Mouse (Mus musculus) common myeloid progenitor, adult 5-6 weeks (primary cell): Measurements from ENCODE around the gene Aff1. TPM values are rescaled to one million over a fixed set of nuclear protein-coding genes. Genes with fewer than 3 reads are reported as not detected.
A peak's percentile ranks its signal among the peaks of the same experiment; 100 is the strongest.

Experiments used
- ATAC-seq: replicated peaks from 2 replicates; pipeline ENCODE4 v1.8.0; 2016; ENCODE audit warnings: low read depth, mild to moderate bottlenecking, moderate TSS enrichment, inconsistent platforms; ENCODE audit not compliant: poor library complexity, severe bottlenecking
- total RNA-seq: library from RNA; stranded (forward); fragments of 200-1000, 187-1606 nt; gene quantifications from 2 replicates; pipeline ENCODE4 v1.2.3, GENCODE M21; 2017

Gene Aff1
- total RNA-seq, 1 experiment from 2014 or later: 31.8 TPM

GRCm38 (mm10) chr5:103819674-103820073 lies 127.5 kb downstream of the Aff1 start:
- no peak for ATAC-seq

- ATAC-seq: no peak
Observed at GRCm38 (mm10) chr5:103821062-103821461, 128.9 kb downstream of the Aff1 start.

DNA sequence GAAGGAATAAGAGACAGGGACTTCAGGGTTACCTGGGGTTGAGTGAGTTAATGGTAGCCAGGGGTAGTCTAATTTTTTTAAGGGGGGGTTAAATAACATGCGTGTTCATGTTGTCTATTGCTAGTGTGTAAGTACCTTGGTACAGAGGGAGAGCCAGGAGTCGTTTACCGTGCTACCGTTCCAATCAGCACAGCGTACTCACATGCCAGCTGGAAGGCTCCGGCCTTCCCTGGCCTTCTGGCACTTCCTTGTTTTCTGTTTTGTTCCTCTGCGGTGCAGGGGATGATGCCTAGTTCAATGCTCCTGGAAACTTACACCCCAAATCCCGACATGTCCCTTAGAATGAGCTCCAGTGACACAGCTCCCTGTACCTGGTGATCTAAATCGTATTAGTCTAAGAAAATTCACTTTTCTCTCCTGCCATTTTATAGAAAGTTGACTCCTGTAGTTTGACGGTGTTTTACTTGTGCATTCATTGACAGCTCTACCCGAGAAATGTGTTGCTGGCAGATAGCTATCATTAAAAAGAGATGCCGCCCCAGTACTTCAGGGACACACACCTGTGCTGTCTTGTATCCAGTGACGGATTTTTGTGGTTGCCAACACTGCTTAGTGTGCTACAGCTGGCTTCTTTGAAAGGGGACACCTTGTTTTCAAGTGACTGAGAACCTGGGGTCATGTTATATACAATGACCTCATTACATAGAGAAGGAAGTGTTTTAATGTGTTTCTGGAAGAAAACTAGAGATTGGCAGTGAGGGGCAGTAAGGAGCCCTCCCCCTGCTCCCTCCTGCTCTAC lies 129.5 kb downstream of the Aff1 start:
- no peak for ATAC-seq

DNA sequence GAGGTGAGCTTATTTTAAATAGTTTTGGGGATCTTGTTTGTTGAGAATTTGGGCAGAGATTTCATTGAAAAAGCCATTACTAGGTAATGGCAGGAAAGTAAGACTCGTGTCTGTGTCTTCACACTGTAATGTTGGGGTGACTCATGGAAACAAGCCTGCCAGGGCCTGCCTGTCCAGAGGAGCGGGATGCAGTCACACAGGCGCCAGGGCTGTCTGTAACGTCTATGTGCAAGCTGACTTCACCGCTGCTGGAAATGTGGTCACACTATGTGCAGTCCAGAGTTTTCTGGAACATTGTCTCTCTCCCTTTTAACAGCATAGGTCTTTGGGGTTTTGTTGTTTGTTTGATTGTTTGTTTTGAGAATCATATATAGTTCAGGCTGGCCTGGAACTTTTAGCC lies 130.8 kb downstream of the Aff1 start:
- ATAC-seq: no peak

DNA sequence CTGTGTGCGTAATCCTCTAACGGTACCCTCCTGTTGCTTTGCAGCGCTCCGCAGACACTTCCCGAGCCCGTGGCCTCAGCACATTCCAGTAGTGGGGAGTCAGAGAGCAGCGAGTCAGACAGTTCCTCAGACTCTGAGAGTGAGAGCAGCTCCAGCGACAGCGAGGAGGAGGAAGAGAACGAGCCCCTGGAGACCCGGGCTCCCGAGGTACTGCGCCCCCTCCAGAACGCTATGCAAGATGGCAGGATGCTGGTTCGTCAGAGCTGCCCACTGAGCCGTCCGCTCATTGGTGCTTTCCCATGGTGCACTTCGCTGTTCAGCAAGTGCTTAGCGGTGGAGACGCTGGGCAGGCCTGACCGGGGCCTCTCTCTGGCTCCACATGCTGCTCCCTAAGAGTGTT lies 136.1 kb downstream of the Aff1 start:
- ATAC-seq: no peak

GRCm38 (mm10) chr5:103828729-103829128 lies 136.6 kb downstream of the Aff1 start:
- no peak for ATAC-seq

DNA sequence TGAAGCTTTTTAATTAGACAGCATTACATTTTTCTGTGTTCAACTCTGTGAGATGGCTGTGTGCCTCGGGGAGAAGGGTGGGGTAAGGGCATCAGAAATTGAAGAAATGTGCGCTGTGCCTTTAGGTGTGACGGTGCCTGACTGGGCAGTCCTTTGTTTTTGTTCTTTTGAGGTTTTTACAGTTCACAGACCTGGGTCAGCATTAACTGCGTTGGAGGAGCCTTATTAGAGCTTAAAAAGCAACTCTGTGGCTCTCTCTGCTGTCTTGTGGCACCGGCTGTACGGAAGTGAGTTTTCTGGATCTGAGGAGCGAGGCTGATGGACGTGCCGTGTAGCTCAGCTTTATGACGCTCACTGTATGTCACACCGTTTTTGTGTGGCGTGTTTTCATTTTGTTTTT lies 137.0 kb downstream of the Aff1 start:
- ATAC-seq: no peak

DNA sequence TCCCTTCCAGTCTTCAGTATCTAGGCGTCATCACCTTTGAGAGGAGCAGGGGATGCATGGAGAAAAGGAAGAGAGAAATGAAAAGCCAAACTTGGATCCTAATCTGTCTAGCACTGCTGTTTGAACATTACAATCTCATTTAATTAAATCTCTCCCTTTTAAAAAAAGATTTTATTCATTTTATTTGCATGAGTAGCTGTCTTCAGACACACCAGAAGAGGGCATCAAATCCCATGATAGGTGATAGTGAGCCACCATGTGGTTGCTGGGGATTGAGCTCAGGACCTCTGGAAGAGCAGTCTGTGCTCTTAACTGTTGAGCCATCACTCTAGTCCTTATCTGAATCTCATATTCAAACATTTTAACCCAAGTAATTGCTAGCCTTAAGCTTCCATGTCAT lies 138.7 kb downstream of the Aff1 start:
- no peak for ATAC-seq

DNA sequence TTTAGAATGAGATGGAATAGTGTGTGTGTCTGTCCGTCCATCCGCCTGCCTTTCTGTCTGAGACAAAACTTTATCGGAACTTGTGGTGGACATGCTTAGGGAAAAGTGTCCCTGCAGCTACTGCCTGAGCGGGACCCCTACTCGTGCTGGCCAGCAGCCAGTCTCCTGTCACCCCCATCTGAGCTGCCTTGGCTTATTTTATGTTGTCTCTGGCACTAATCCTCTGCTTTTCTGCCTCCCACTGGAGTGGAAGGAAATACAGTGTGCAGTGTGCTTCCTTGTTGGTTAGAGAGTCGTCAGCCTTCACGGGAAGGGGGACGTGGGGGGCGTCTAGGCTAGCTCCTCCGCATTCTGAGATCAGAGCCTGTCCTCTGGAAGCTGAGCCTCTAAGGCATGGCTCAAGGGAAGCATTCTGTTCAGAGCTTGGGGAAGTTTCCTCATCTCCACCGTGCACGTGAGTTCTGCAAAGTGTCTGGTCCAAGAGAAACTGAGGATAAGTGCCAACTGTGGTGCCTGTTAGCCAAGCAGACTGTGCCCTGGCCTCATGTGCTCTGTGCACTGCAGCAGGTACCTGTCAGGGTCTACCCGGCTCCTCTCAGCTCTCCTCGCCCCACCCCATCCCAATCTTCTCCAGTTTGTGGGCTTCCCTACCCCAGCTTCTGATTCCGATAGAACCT lies 143.4 kb downstream of the Aff1 start:
- ATAC-seq: no peak

DNA sequence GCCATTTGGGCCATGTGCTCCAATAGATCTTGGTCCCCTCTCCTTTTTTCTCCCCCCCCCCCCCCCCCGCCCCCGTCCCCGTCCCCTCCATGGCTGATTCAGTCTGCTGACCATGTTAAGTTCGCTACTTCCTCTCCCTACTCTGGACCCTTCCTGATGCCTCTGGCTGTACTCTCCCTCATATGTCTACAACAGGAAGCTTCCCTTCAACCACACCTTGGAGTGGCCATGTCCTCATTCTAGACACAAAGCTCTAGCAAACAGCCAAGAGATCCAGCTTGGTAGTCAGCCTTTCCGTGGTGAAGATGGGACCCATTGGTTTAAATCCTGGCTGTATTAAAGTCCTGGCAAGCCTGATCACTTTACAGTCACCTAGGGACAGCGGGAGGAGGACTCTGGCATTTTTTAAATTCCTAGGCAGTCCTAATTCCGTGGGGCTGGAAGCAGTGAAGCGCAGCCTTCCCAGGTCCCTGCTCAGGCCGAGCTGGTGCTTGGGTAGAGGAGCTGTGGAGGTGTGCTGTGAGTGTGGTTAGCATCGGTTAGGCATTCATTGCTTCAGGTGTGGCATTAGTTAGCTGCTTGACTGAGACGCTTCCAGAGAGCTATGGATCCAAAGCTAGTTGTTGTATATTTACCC lies 144.1 kb downstream of the Aff1 start:
- ATAC-seq: no peak

DNA sequence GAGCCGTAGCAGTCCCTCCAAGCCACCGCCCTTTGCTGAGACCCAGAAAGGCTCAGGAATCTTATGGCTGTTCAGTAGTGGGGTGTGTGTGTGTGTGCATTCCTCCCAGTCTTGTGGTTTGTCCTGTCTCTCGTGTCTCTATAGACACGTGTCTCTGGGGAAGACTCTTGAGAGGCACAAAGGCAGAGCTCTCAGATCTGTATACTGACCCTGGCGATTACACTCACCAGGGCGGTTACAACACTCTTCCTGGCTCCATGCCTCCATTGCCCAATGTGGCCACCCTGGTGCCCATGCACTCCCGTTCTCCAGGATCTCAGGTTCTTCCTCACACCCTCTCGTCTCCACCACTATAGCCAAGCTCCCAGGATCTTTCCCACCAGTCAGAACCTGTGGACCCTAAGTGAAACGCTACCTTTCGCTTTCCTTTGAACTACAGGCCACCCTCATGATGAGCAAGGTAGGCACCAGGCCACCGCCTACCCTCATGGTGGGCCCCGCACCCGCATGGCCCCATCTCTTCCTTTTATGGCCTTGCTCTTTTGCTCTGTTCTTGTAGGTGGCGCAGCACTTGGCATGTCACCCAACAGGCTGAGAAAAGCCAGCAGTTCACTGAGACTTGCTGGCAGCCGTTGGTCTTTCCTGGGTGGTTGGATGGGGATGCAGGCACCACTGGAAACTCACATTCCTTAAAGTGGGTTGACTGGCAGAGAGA lies 146.5 kb downstream of the Aff1 start:
- no peak for ATAC-seq

DNA sequence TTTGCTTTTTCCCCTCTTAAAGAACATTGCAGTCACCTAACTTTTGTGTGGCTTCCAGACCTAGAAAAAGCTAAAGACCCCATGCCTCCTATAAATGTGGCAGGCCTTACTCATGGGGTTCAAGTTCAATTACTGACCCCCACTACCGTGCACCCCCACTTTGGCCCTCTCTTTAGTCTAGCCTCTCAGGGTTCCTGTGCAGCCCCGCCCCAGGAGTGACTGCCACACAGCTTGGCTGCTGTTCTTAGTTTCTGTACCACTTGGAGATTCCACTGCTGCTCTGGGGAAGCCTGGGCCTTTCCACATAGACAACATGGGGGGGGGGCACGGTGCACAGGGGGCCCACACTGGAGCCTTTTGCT lies 147.1 kb downstream of the Aff1 start:
- no peak for ATAC-seq

GRCm38 (mm10) chr5:103843938-103844337 lies 151.8 kb downstream of the Aff1 start:
- ATAC-seq: peak; percentile 57

DNA sequence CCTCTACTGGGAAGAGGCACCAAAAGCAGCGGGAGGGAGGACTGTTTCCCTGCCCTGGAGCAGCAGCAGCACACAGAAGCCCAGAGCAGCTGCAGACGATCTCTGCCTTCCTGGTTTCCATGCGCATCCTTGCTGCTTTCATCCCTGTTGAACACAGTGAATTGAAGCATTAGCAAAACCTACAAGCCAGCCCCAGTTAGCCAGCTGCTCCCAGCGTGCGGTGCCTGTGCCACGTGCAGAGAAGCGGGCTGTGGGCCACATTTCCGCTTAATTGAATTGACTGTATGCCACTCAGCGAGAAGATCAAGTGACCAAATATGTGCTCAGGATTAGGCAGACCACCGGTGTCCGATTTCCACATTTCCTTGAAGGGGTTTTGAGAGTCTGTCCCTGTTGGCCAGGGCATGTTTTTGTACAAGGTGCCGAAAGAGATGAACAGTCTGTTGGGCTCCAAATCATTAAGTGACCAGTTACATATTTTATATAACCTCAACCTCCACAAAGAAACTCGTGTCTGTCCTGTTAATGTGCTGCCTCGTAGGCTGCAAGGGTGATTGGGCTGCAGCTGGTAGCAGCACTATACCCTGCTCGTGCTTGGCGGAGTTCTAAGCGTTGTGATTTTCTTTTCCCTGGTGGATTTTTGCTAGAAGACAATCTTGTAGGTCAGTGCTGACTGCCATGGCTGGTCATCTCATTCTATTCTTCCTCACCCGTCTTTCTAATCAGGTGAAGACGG lies 153.4 kb downstream of the Aff1 start:
- ATAC-seq: no peak

GRCm38 (mm10) chr5:103846154-103846551 lies 154.0 kb downstream of the Aff1 start:
- ATAC-seq: no peak

DNA sequence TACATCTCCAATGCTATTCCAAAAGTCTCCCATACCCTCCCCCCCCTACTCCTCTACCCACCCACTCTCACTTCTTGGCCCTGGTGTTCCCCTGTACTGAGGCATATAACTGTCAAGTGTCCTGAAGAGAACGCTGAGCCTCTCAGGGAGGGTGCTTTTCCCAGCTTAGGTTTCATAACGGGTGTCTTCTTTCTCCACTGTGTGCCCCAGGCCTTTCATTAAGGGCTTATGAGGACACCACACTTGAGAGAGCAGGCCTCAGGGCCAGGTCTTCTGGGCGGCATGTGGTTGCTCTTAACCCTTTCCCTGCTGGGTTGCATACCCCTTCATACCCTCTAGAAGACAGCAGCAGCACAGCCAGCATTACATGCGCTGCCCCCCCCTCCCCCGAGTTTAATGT lies 154.4 kb downstream of the Aff1 start:
- no peak for ATAC-seq

DNA sequence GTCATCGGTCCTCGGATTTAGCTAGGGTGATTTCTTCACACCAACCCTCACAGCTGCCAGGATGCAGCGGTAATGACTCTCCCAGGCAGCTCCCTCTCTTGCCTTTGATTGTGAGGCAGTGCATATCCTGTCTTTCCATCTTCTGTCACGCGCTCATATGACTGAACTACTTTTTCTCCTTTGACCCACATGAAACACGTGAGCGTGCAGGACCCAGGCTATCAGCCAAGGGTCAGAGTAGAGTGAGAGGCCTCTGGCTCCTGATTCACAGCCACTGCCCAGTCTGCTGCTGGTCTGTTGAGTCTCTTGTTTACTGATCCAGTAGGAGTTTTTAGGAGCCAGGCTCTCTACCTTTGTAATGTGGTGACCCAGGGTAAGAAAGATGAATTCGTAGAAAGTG lies 156.4 kb downstream of the Aff1 start:
- ATAC-seq: no peak

DNA sequence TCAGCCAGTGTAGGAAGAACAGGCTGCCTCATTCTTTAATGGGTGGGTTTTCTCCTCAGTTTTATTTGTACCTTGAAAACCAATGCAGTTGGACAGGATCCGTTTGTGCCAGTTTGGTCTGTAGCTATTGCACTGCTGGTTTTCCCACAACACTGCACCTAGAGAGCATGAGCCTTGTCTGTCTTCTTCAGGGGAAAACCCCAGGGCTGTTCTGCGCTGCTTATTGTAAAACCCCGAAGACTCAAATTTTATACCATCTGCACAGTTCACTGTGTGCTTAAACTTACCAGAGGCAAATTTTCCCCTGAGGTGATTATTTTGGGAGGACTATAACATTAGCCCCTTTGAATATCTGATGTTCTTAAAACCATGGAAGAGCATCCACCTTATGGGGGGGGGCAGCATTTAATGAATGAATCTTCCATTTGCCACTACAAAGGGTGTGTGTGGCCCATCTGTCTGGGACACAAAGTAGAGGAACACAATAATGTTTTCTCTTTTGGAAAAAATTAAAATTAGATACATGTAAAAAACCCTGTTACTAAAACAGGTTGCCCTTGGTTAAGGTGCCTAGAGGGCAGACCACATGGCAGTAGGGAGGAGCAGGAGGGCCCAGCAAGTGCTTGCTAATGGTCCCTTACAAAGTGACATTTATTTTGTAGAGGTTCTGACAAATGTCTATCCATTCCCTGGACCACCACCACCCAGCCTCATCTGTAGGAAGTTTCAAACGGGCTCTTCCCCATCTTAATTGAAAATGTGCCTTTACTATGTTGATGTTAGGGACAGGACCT lies 160.8 kb downstream of the Aff1 start:
- no peak for ATAC-seq
